Mouse (Mus musculus): Measurements from ENCODE around the gene Nhsl1. TPM values are rescaled to one million over a fixed set of nuclear protein-coding genes. Genes with fewer than 3 reads are reported as not detected.
"Not testable (repeated sequence)": the region's sequence is repeated elsewhere in the genome, so short reads cannot be mapped to it uniquely, and the experiment has no call there.

The Nhsl1 gene
- polyA plus RNA-seq, 1 experiment from 2014 or later = 16.9 TPM

DNA sequence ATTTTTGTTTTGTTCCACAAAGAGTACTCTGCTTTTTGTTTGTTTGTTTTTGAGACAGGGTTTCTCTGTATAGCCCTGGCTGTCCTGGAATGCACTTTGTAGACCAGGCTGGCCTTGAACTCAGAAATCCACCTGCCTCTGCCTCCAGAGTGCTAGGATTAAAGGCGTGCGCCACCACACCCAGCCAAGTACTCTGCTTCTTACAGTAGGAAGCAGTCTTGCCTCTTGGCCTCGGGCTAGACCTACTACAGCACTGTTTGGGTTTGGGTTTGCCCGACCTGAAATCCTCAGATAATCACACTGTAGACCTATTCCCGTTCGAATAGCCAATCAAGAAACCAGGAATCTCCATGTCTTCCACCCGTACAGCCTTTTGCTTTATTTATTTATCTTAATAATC is 130.1 kb downstream of the Nhsl1 start:
- not testable (repeated sequence) for H3K27me3 ChIP-seq (ENCODE audit: control insufficient read depth, insufficient read depth, low read length); H3K36me3 ChIP-seq (ENCODE audit: control insufficient read depth, insufficient read depth, low read length); H3K9ac ChIP-seq (replicated peaks; ENCODE audit: low read length); H3K9me3 ChIP-seq (ENCODE audit: control insufficient read depth, low read length); DNase-seq; H3K4me3 ChIP-seq (replicated peaks; ENCODE audit: low read depth, low read length); H3K4me2 ChIP-seq (ENCODE audit: low read length); ATAC-seq (ENCODE audit: low FRiP score, low TSS enrichment); H3K27ac ChIP-seq (replicated peaks; ENCODE audit: low read depth, low read length)
- 96% methylated on average over 7 of the region's 7 CpGs for WGBS
- H3K4me1 ChIP-seq (ENCODE audit: control insufficient read depth, insufficient read depth, low read length) = peaks cover 16% of the 10 kb centered on the region; the same call in 1 of the 2 replicates

DNA sequence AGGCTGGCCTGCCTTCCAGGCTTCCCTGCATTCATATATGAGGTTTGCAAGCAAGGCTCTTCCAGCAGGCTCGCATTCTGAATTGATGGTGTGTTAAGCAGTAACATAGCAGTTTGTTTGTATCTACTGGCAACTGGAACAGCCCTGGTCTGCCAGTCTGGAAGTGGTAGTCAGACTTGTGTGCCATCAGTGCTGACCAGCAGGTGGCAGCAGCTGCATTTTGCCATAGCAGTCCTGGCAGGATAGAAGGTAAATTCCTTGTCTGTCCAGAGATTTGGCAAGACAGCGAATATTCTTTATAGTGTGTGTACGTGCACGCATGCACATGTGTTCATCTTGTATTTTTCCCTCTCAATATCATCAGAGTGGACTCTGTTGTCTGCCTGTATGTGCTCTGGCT is 134.6 kb downstream of the Nhsl1 start:
- Histone ChIP-seq H3K4me2 (ENCODE audit: low read length) (no peak overlapping the region), H3K4me3 (replicated peaks; ENCODE audit: low read depth, low read length) (no peak overlapping the region), H3K9ac (replicated peaks; ENCODE audit: low read length) (no peak overlapping the region), H3K4me1 (ENCODE audit: control insufficient read depth, insufficient read depth, low read length) (peaks cover 14% of the 10 kb centered on the region), H3K27ac (replicated peaks; ENCODE audit: low read depth, low read length) (no peak overlapping the region), H3K36me3 (ENCODE audit: control insufficient read depth, insufficient read depth, low read length) (no peaks in the 10 kb centered on the region), H3K9me3 (ENCODE audit: control insufficient read depth, low read length) (no peaks in the 10 kb centered on the region), H3K27me3 (ENCODE audit: control insufficient read depth, insufficient read depth, low read length) (no peaks in the 10 kb centered on the region)
- ATAC-seq (ENCODE audit: low FRiP score, low TSS enrichment) (peak; percentile 51; the same call in 1 of the 2 replicates), DNase-seq (peak; percentile 90)
- WGBS = 33% methylated on average over 4 of the region's 4 CpGs

DNA sequence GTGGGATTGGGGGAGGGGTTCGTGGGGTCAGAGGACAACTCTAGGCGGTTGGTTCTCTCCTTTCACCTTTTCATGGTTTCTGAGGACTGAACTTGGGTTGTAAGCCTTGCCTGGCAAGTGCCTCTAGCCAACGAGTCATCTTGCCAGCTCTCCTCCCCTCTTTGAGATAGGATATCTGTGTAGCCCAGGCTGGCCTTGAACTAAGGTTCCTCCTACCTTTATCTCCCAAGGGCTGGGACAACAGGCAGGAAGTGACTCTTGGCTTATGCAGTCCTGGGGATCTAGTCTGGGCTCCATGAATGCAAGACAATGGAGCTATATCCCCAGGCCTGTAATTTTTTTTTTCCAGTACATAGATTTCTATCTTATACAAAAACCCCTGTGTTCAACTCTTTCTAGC is 135.4 kb downstream of the Nhsl1 start:
- H3K4me3 ChIP-seq (replicated peaks; ENCODE audit: low read depth, low read length) = no peak overlapping the region
- DNase-seq = no peak
- 88% methylated on average over 3 of the region's 3 CpGs for WGBS

DNA sequence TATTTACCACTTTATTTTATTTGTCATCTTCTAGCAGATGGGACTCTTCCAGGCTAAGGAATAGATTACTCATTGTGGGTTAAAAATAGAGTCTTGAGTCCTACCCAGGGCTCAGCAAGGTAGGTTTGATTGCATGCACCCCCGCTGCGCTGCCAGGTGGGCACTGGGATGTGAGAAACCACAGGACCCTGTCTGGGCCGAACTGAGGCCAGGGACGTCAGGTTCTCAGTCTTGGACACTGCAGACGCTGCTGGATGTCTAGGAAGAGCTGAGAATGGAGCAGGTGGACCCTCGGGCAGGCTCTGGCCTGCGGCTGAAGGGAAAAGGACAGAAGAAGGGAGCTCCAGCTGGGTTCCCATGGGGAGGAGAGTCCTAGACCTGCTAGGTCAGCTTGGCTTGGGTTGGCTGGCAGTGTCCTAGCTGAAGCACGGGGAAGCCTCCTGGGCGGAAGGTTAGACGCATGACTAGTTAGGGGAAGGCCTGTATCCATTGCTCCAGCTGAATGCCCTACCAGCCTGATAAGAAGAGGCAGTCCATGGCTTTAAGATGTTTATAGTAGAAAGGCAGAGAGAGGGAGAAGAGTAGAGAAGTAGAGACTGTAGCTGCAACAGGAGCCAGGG is 136.6 kb downstream of the Nhsl1 start:
- Histone ChIP-seq H3K4me1 (ENCODE audit: control insufficient read depth, insufficient read depth, low read length) (peaks cover 22% of the 10 kb centered on the region), H3K9ac (replicated peaks; ENCODE audit: low read length) (no peak overlapping the region), H3K36me3 (ENCODE audit: control insufficient read depth, insufficient read depth, low read length) (no peaks in the 10 kb centered on the region), H3K4me3 (replicated peaks; ENCODE audit: low read depth, low read length) (no peak overlapping the region), H3K4me2 (ENCODE audit: low read length) (no peak overlapping the region), H3K9me3 (ENCODE audit: control insufficient read depth, low read length) (no peaks in the 10 kb centered on the region), H3K27me3 (ENCODE audit: control insufficient read depth, insufficient read depth, low read length) (no peaks in the 10 kb centered on the region), H3K27ac (replicated peaks; ENCODE audit: low read depth, low read length) (no peak overlapping the region)
- no peak for ATAC-seq (ENCODE audit: low FRiP score, low TSS enrichment)
- WGBS = 93% methylated on average over 10 of the region's 10 CpGs
- DNase-seq = no peak

More for the DNA sequence above, 135.4 kb downstream of the Nhsl1 start:
- no peaks in the 10 kb centered on the region for H3K27me3 ChIP-seq (ENCODE audit: control insufficient read depth, insufficient read depth, low read length)
- H3K36me3 ChIP-seq (ENCODE audit: control insufficient read depth, insufficient read depth, low read length) = no peaks in the 10 kb centered on the region
- H3K27ac ChIP-seq (replicated peaks; ENCODE audit: low read depth, low read length) = no peak overlapping the region
- H3K4me2 ChIP-seq (ENCODE audit: low read length) = no peak overlapping the region
- H3K9me3 ChIP-seq (ENCODE audit: control insufficient read depth, low read length) = no peaks in the 10 kb centered on the region
- no peak overlapping the region for H3K9ac ChIP-seq (replicated peaks; ENCODE audit: low read length)
- ATAC-seq (ENCODE audit: low FRiP score, low TSS enrichment) = no peak
- H3K4me1 ChIP-seq (ENCODE audit: control insufficient read depth, insufficient read depth, low read length) = peaks cover 22% of the 10 kb centered on the region

DNA sequence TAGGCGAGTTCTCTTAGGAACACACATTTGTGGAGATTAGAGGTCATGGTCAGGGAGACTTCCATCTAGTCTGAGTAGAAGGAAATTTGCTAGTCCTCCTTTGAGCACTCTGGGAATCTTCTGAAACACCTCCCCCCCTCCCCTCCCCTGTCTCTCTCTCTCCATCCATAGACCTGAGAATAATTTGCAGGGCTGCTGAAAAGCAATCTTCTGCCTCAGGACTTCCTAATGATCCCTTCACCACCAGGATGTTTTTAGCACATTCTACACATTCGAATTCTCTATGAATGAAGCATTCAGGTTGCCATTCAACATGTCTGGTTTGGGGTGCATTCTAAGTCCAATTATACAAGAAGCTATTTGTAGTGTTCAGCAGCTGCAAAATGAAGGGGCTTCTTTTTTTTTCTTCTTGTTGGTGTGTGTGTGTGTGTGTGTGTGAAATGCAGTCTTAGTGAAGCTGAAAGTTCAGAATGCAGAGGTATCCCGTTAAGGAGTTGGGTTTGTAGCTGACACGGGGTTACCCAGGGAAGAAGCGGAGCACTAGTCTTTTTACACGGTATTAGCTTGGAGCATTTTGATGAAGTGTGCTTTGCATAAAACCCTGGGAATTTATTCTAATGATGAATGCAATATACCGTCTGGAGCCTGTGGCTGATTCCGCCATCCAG is 139.2 kb downstream of the Nhsl1 start:
- DNase-seq = peak; percentile 56

DNA sequence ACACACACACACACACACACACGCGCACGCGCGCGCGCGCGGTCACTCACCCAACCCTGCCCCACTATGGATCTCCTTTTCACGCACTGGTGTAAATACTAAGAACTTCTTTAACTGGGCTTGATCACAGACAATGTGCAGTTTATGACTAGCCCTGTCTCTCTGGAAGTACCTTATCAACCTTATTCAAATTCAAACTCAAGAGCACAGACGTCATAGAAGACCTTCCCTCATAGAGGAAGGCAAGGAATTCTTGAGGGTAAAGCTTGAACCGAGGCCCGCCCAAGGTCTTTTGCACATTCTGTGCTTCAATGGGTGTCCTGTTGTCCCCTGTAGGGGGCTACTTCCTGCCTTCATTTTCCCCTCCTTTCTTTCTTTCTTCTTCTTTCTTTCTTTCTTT is 142.6 kb downstream of the Nhsl1 start:
- Histone ChIP-seq H3K27me3 (ENCODE audit: control insufficient read depth, insufficient read depth, low read length) (0 out of 2 replicates have a peak, but pooled peaks cover 5% of the 10 kb centered on the region), H3K9ac (replicated peaks; ENCODE audit: low read length) (no peak overlapping the region), H3K9me3 (ENCODE audit: control insufficient read depth, low read length) (no peaks in the 10 kb centered on the region), H3K4me2 (ENCODE audit: low read length) (no peak overlapping the region), H3K4me3 (replicated peaks; ENCODE audit: low read depth, low read length) (no peak overlapping the region), H3K4me1 (ENCODE audit: control insufficient read depth, insufficient read depth, low read length) (peaks cover 30% of the 10 kb centered on the region), H3K36me3 (ENCODE audit: control insufficient read depth, insufficient read depth, low read length) (no peaks in the 10 kb centered on the region), H3K27ac (replicated peaks; ENCODE audit: low read depth, low read length) (no peak overlapping the region)
- ATAC-seq (ENCODE audit: low FRiP score, low TSS enrichment) (no peak), DNase-seq (no peak)
- 93% methylated on average over 13 of the region's 13 CpGs for WGBS

More for the DNA sequence above, 139.2 kb downstream of the Nhsl1 start:
- 10% methylated on average over 8 of the region's 8 CpGs for WGBS
- Histone ChIP-seq H3K4me3 (replicated peaks; ENCODE audit: low read depth, low read length) (no peak overlapping the region), H3K27me3 (ENCODE audit: control insufficient read depth, insufficient read depth, low read length) (no peaks in the 10 kb centered on the region), H3K4me1 (ENCODE audit: control insufficient read depth, insufficient read depth, low read length) (peaks cover 24% of the 10 kb centered on the region), H3K36me3 (ENCODE audit: control insufficient read depth, insufficient read depth, low read length) (no peaks in the 10 kb centered on the region), H3K9me3 (ENCODE audit: control insufficient read depth, low read length) (no peaks in the 10 kb centered on the region), H3K9ac (replicated peaks; ENCODE audit: low read length) (no peak overlapping the region), H3K4me2 (ENCODE audit: low read length) (peak overlapping the region; percentile 12; the same call in 1 of the 2 replicates), H3K27ac (replicated peaks; ENCODE audit: low read depth, low read length) (no peak overlapping the region)
- peak; percentile 56; the same call in 1 of the 2 replicates for ATAC-seq (ENCODE audit: low FRiP score, low TSS enrichment)

DNA sequence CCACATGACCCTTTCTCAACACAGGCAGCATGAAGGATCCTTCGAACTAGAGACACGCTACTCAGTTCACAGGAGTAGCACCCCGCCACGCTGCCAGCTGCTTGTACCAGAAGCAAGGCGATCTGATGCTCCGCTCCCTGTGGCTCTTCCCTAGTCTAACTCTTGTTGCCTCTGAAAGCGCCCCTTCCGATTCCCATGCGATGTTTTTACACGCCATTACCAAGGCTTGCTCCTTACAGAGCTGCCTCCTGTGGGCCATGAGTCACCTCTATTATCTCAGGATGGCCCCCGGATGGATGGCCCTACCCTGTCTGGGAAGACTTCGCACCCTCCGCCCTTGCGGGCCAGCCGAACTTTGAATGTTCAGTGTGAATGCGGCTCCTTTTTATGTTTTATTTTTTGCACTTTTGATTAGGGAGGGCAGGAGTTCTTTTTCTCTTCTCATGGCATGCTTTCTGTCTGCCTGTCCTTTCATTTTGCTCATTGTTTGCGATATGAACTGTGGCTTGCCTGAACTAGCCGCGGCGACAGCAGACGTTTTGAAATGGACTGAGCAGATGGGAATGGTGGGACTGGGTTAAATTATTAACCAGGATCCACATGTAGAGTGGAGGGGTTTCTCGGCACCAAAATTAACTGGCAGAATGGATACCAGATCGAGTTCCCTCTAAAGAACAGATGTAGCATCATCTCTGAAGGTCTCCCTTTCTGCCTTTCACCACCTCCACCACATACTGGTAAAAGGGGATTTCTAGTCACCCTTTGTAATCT is 144.5 kb downstream of the Nhsl1 start:
- Histone ChIP-seq H3K27ac (replicated peaks; ENCODE audit: low read depth, low read length) (no peak overlapping the region), H3K36me3 (ENCODE audit: control insufficient read depth, insufficient read depth, low read length) (no peaks in the 10 kb centered on the region), H3K4me3 (replicated peaks; ENCODE audit: low read depth, low read length) (no peak overlapping the region), H3K27me3 (ENCODE audit: control insufficient read depth, insufficient read depth, low read length) (peaks cover 16% of the 10 kb centered on the region), H3K9me3 (ENCODE audit: control insufficient read depth, low read length) (no peaks in the 10 kb centered on the region), H3K4me1 (ENCODE audit: control insufficient read depth, insufficient read depth, low read length) (peaks cover 18% of the 10 kb centered on the region; the same call in 1 of the 2 replicates), H3K9ac (replicated peaks; ENCODE audit: low read length) (no peak overlapping the region; the same call in 1 of the 2 replicates), H3K4me2 (ENCODE audit: low read length) (no peak overlapping the region)
- 71% methylated on average over 23 of the region's 23 CpGs for WGBS
- ATAC-seq (ENCODE audit: low FRiP score, low TSS enrichment) = no peak
- no peak for DNase-seq

DNA sequence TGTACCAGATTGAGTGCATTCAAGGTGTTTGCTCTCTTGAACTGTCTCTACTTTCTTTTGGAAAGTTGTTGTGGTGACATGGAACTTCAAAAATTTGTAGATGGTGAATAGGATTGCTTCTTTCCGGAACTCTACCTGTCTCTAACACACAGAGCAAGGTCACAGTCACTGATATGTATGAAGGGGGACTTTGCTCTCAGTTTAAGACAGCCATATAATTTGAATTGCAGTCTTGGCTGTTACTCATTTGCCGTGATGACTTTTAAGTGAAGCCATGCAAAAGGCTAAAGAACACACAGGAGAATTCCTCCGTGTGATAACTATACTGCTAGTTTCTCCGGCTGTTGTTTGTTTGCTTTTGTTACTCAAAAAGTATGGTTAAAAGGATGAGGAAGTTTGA is 149.6 kb downstream of the Nhsl1 start:
- Histone ChIP-seq H3K4me3 (replicated peaks; ENCODE audit: low read depth, low read length) (no peak overlapping the region), H3K4me1 (ENCODE audit: control insufficient read depth, insufficient read depth, low read length) (peaks cover 36% of the 10 kb centered on the region), H3K4me2 (ENCODE audit: low read length) (no peak overlapping the region), H3K36me3 (ENCODE audit: control insufficient read depth, insufficient read depth, low read length) (0 out of 2 replicates have a peak, but pooled peaks cover 6% of the 10 kb centered on the region), H3K27me3 (ENCODE audit: control insufficient read depth, insufficient read depth, low read length) (peaks cover 16% of the 10 kb centered on the region), H3K9me3 (ENCODE audit: control insufficient read depth, low read length) (no peaks in the 10 kb centered on the region), H3K27ac (replicated peaks; ENCODE audit: low read depth, low read length) (no peak overlapping the region), H3K9ac (replicated peaks; ENCODE audit: low read length) (no peak overlapping the region)
- ATAC-seq (ENCODE audit: low FRiP score, low TSS enrichment) = no peak
- DNase-seq = no peak
- 43% methylated on average over 4 of the region's 4 CpGs for WGBS

All from midbrain, embryonic 14.5 days (tissue).